Mouse (Mus musculus) layer of hippocampus, postnatal 25 days (tissue): ENCODE data around the gene Atp6v1g2. TPM values are rescaled to one million over a fixed set of nuclear protein-coding genes. Genes with fewer than 3 reads are reported as not detected.

Experiments used
- DNase-seq, 2 experiments: peaks; one replicate each; pipeline ENCODE4 v3.0.0; 2022; ENCODE audit warnings: mixed read lengths in 2 of 2, low spot score in 1 of 2; ENCODE audit errors: extremely low spot score in 1 of 2
- total RNA-seq, 2 experiments: library from RNA; stranded (reverse); gene quantifications; 2 replicates each; pipeline ENCODE4 v1.2.3; 2021

The Atp6v1g2 gene
- total RNA-seq, 2 experiments from 2014 or later = 607 to 639 TPM

- DNase-seq = no peak
These were observed 19.3 kb downstream of the Atp6v1g2 start for GRCm38 (mm10) chr17:35252619-35253292.

GRCm38 (mm10) chr17:35253293-35254093 is 20.0 kb downstream of the Atp6v1g2 start:
- DNase-seq = no peak

GRCm38 (mm10) chr17:35254241-35255098 is 21.0 kb downstream of the Atp6v1g2 start:
- peak in 1 of 2 experiments; percentile 55 for DNase-seq

GRCm38 (mm10) chr17:35255301-35255700 is 21.8 kb downstream of the Atp6v1g2 start:
- no peak for DNase-seq

- DNase-seq = no peak
These were observed 22.2 kb downstream of the Atp6v1g2 start for GRCm38 (mm10) chr17:35255704-35256103.

- no peak for DNase-seq
These were observed 23.9 kb downstream of the Atp6v1g2 start for GRCm38 (mm10) chr17:35257378-35257777.

- peak; percentile 90 to 97 for DNase-seq
These were observed 24.5 kb downstream of the Atp6v1g2 start for GRCm38 (mm10) chr17:35257824-35258491.

- no peak for DNase-seq
These were observed 25.3 kb downstream of the Atp6v1g2 start for GRCm38 (mm10) chr17:35258492-35259478.

- DNase-seq = no peak
These were observed 26.2 kb downstream of the Atp6v1g2 start for GRCm38 (mm10) chr17:35259621-35260020.

GRCm38 (mm10) chr17:35261651-35262050 is 28.2 kb downstream of the Atp6v1g2 start:
- DNase-seq = no peak

- DNase-seq = peak; percentile 93 to 100
These were observed 29.4 kb downstream of the Atp6v1g2 start, which contains the start of gene H2-D1 for GRCm38 (mm10) chr17:35262664-35263522. TSS of gene H2-D1 (plus strand) at chr17:35262730.

- no peak for DNase-seq
These were observed 30.0 kb downstream of the Atp6v1g2 start for GRCm38 (mm10) chr17:35263523-35263883.

GRCm38 (mm10) chr17:35267399-35268086 is 34.1 kb downstream of the Atp6v1g2 start:
- DNase-seq = no peak

- DNase-seq = no peak
These were observed 36.3 kb downstream of the Atp6v1g2 start for GRCm38 (mm10) chr17:35269653-35270347.

GRCm38 (mm10) chr17:35272249-35272648 is 38.8 kb downstream of the Atp6v1g2 start:
- no peak for DNase-seq

GRCm38 (mm10) chr17:35274770-35275169 is 41.3 kb downstream of the Atp6v1g2 start:
- peak; percentile 91 to 97 for DNase-seq

- no peak for DNase-seq
These were observed 42.9 kb downstream of the Atp6v1g2 start for GRCm38 (mm10) chr17:35276304-35276864.
